Mouse (Mus musculus): ENCODE data around the gene Ubac2.

- TF ChIP-seq CTCF (IDR thresholded peaks at IDR 0.05; ENCODE audit: low read depth) = no peak
- TF ChIP-seq EP300 (IDR thresholded peaks at IDR 0.05; ENCODE audit: low read depth) = no peak
Observed at GRCm38 (mm10) chr14:121881211-121881610, 2.8 kb downstream of the Ubac2 start.
